Mouse (Mus musculus) CH12.LX (cell line): ENCODE data around the gene Smyd3.

Source experiments
- CHD2 ChIP-seq: IDR thresholded peaks from 2 replicates; pipeline ENCODE4 v1.6.1; 2011; ENCODE audit warnings: low read length, improper control_type of control experiment
- CTCF ChIP-seq, 2 experiments: IDR thresholded peaks in 1 of 2; conservative IDR thresholded peaks in 1 of 2; 2 replicates each; pipeline ENCODE4 v1.5.1; 2011 to 2012; ENCODE audit warnings: low read depth in 2 of 2, low read length in 2 of 2, improper control_type of control experiment in 1 of 2, inconsistent platforms in 1 of 2, mild to moderate bottlenecking in 1 of 2, moderate library complexity in 1 of 2
- MAX ChIP-seq: IDR thresholded peaks from 2 replicates; pipeline ENCODE4 v1.6.1; 2011; ENCODE audit warnings: low read length, improper control_type of control experiment
- POLR2A ChIP-seq: IDR thresholded peaks from 2 replicates; pipeline ENCODE4 v1.6.1; 2011; ENCODE audit warnings: low read depth, mild to moderate bottlenecking, improper control_type of control experiment, low read length

GRCm38 (mm10) chr1:178991470-178991869 is 526.4 kb downstream of the Smyd3 start:
- no peak for TF ChIP-seq CTCF (conservative IDR thresholded peaks at IDR 0.05 in 1 of 2, IDR thresholded peaks at IDR 0.05 in 1 of 2; ENCODE audit: low read depth in 2 of 2, low read length in 2 of 2)
- TF ChIP-seq POLR2A: no peak
- TF ChIP-seq CHD2: no peak
- TF ChIP-seq MAX: no peak
